Mouse (Mus musculus): Measurements from ENCODE around the gene Calcoco2.

- no peak for TF ChIP-seq CTCF (IDR thresholded peaks at IDR 0.05; ENCODE audit: insufficient read depth, low read length)
- no peak for TF ChIP-seq POLR2A (IDR thresholded peaks at IDR 0.05; ENCODE audit: borderline replicate concordance, extremely low read depth, low read depth, low read length)
These were observed 23.8 kb downstream of the Calcoco2 start for GRCm38 (mm10) chr11:96087981-96088380.

Measured in lung, adult 2 months (tissue).